Mouse (Mus musculus) ovary, adult 18-20 months (tissue): Measurements from ENCODE around the gene Parp8.
A peak's percentile ranks its signal among the peaks of the same experiment; 100 is the strongest.

ENCODE experiments used
- DNase-seq: peaks from one replicate; pipeline ENCODE4 v3.0.0; 2022; ENCODE audit warnings: low spot score, mixed read lengths

The Parp8 gene

GRCm38 (mm10) chr13:117025226-117026067 lies at the start of gene Parp8:
TSS of gene Parp8 (minus strand) at chr13:117025537.
- DNase-seq = peak; percentile 20

GRCm38 (mm10) chr13:117062628-117063315 lies 37.4 kb upstream of the Parp8 start:
- DNase-seq = no peak

- DNase-seq = no peak
Observed at GRCm38 (mm10) chr13:117056466-117056865, 31.1 kb upstream of the Parp8 start.

- no peak for DNase-seq
Observed at GRCm38 (mm10) chr13:117054811-117055496, 29.6 kb upstream of the Parp8 start.

- no peak for DNase-seq
Observed at GRCm38 (mm10) chr13:117052748-117053147, 27.4 kb upstream of the Parp8 start.

GRCm38 (mm10) chr13:117048541-117048971 lies 23.2 kb upstream of the Parp8 start:
- DNase-seq = no peak

- no peak for DNase-seq
Observed at GRCm38 (mm10) chr13:117043567-117043966, 18.2 kb upstream of the Parp8 start.

GRCm38 (mm10) chr13:117041021-117041420 lies 15.7 kb upstream of the Parp8 start:
- DNase-seq = no peak

GRCm38 (mm10) chr13:117036277-117036676 lies 10.9 kb upstream of the Parp8 start:
- no peak for DNase-seq

- no peak for DNase-seq
Observed at GRCm38 (mm10) chr13:117035121-117035520, 9.8 kb upstream of the Parp8 start.

- DNase-seq = no peak
Observed at GRCm38 (mm10) chr13:117034676-117035075, 9.3 kb upstream of the Parp8 start.

- no peak for DNase-seq
Observed at GRCm38 (mm10) chr13:117033676-117034308, 8.5 kb upstream of the Parp8 start.

GRCm38 (mm10) chr13:117032402-117032801 lies 7.1 kb upstream of the Parp8 start:
- DNase-seq = no peak

GRCm38 (mm10) chr13:117031546-117031945 lies 6.2 kb upstream of the Parp8 start:
- DNase-seq = no peak

- DNase-seq = no peak
Observed at GRCm38 (mm10) chr13:117028221-117028620, 2.9 kb upstream of the Parp8 start.

- no peak for DNase-seq
Observed at GRCm38 (mm10) chr13:117027336-117027735, 2.0 kb upstream of the Parp8 start.

- DNase-seq = no peak
Observed at GRCm38 (mm10) chr13:117026276-117026780, 991 bp upstream of the Parp8 start.

GRCm38 (mm10) chr13:117024916-117025225 lies 466 bp downstream of the Parp8 start:
- DNase-seq = no peak

- peak; percentile 39 for DNase-seq
Observed at GRCm38 (mm10) chr13:117024127-117024915, 1.0 kb downstream of the Parp8 start.

GRCm38 (mm10) chr13:117023346-117024050 lies 1.8 kb downstream of the Parp8 start:
- no peak for DNase-seq

- DNase-seq = no peak
Observed at GRCm38 (mm10) chr13:117020631-117021030, 4.7 kb downstream of the Parp8 start.
